Mouse (Mus musculus) frontal cortex, postnatal 25 days (tissue): ENCODE data around the gene Fbxl5.
A peak's percentile ranks its signal among the peaks of the same experiment; 100 is the strongest.

Source experiments
- DNase-seq, 2 experiments: peaks; one replicate each; pipeline ENCODE4 v3.0.0; 2022; ENCODE audit warnings: low spot score in 2 of 2

Gene Fbxl5

DNA sequence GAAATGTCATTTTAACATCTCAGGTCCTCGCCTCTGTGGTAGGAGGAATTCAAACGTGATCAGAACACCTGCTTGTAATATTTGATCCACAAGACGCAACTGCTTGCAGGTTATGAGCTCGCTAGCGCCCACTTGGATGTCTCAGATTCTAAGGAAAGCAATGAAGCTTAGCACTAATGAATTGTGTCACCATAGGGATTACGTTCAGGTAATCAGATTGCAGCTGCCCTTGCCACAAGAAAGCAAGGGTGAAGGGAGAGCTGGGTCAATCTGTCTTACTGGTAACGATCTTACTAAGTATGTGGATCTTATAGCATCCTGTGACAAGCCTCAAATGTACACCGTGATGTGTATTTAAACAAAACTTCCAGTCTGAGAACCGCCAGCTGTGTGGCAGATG lies 5.9 kb upstream of the Fbxl5 start:
- no peak for DNase-seq

DNA sequence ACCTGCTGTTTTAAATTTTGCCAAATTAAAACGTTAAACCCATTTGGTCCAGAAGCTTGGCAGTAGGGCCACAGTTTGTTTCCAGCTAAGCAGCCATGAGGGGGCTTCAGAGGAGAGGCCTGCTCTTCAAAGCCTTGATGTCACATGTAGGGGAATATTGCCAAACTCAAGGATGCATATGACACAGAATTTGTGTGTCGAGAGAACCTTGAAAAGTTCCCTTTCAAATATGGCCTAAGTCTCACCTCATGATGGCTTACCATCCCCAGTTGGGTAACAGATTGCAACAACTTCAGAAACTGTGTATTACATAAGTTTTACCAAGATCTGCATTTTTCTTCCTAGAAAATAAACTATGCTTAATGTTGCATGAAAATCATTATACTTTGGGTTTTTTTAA lies 5.4 kb upstream of the Fbxl5 start:
- DNase-seq, result no peak

DNA sequence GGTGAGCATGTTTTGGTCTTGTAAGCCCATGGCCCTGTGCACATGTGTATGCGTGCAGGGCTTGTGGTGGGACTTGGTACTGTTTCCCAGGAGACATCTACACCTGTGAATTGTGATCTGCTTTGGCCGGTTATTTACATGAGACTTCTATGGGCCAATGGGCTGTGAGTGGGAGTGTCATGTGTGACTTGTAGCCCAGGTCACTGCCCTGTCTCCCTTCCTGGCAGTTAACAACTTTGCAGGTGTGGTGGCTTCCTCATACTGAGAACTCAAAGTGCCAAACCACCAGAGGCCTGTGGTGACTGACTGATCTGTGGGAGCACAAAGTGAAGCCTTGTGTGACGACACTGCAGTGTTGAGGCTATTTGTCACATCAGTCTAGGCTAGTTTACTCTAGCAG lies 3.1 kb upstream of the Fbxl5 start:
- no peak for DNase-seq

DNA sequence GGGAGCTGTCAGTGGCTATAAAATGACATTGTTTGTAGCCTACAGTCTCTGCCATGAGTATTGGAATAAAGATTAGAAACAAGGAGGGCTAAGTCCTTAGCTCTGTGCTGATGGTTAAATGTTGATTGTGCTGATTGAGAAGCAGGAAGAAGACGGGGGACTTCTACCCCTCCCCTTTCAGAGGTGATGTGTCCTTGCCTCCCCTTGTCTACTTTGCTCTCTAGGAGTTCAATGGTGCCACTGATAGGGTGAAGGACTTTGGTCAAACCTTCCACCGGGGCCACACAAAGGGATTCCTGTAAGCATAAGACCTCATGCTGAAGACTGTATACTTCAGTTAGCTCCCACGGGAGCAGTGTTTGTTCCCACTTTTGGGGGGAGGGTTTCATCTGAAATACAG lies 1.4 kb upstream of the Fbxl5 start:
- DNase-seq, result no peak

DNA sequence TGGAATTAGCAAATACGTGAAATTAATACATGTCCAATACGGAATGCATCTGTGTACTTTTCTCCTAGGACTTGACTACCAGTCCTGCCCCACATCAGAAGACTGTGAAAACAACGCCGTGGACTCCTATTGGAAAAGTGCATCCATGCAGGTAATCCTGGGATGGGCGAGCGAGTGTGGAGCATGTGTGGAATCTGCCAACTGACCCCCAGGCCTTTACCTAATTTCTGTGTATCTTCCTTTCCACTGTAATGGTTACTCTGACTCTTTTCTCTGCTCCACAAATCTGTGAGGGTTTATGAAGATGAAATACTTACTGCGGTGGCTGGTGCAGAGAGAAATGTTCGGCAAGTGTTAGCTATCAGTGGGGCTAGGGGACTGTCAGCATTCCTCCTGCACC lies 761 bp upstream of the Fbxl5 start:
- DNase-seq, result no peak

DNA sequence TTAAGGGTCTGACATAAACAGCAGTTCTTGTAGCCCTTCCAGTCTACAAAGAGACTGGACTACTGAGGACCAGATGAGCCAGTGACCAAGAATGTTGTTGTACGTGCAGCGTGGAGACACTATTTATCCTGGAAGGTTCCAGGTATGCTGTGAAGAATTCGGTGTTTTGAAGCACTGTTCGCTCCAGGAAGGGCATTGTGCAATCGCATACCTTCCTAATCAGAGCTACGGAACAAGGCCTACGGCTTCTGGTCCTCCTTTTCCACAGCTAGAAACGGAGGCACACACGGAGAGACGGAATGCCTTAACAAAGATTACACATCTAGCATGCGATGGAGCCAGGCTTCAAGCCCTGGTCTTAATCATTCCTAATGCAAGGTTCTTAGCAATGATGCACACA lies 653 bp downstream of the Fbxl5 start:
- no peak for DNase-seq

DNA sequence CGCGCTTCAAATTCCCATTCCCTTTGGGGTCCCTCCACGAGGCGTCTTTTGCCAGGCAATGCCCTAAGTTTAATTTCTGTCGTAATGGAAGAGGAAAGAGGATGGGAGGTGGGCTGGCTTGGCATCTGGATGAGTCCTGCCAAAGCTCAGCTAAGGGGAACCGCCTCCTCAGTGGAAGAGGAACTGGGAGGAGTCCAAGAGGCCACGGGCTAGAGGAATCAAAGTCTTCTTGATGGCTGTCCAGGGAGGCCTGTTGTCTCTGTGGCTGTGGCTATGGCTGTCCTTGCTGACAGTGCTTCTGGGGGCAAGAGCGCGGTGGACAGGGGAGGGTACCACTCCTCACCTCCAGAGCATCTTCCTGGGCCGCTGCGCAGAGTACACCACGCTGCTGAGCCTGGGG lies 2.7 kb downstream of the Fbxl5 start, which contains the start of gene Bst1:
Gene Bst1 (plus strand): TSS at position 191 of the 400 bp plus-strand sequence.
- DNase-seq, result no peak

DNA sequence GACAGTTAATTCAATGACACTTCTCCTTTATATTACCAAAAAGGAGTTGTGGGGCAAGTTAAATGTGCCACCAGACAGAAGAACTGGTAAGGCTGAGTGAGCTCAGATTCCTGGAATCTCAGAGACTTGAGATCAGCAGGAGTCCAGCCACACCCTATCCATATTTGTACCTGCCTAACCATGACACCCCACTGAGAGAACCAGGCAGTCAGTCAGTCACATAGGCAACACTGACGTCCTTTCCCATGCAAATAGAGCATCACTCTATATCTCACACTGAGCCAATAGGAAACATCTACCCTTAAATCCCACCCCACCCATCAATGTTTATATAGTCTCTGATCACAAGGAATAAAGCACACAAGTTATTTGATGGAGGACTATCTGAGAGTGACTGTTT lies 5.7 kb downstream of the Fbxl5 start:
- no peak for DNase-seq

DNA sequence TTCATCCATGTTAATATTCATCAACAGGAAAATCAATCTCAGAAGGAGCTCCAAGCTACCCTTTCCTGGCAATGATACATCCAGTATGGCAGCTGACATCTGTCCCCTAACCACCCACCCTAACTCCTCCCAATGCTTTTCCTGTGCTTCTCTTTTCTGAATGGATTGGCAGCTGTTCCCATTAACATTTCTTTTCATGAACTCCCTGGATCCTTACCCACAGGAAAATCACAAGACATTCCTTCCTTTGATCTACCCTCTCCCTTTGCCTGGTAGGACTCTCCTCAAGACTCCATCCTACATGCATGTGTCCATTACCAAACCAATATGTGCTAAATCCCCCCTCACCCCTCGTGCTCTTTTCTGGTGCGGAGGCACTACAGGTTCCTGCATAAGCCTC lies 6.9 kb downstream of the Fbxl5 start:
- no peak for DNase-seq

DNA sequence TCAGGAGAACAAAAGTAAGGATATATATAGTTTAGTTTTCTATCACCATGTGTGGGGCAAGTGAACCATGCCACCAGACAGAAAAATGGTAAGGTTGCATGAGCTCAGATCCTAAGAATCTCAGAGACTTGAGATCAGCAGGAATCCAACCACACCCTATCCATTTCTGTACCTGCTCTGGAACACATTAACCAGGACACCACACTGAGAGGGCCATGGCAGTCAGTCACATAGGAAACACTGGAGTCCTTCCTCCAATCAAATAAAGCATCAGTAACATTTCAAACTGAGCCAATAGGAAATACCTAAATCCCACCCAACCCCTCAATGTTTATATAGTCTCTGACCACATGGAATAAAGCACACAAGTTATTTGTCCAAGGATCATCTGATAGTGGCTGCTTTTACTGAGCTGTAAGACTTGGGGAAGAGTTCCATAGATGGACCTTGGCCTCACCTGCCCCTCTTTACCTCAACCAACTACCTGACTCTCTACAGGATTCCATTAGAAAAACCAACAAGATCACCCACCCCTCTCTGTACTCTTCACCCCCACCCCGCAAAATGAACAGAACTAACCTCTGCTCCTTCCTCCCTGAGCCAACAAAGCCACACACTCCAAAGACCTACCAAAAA lies 10.9 kb downstream of the Fbxl5 start:
- DNase-seq, result no peak

DNA sequence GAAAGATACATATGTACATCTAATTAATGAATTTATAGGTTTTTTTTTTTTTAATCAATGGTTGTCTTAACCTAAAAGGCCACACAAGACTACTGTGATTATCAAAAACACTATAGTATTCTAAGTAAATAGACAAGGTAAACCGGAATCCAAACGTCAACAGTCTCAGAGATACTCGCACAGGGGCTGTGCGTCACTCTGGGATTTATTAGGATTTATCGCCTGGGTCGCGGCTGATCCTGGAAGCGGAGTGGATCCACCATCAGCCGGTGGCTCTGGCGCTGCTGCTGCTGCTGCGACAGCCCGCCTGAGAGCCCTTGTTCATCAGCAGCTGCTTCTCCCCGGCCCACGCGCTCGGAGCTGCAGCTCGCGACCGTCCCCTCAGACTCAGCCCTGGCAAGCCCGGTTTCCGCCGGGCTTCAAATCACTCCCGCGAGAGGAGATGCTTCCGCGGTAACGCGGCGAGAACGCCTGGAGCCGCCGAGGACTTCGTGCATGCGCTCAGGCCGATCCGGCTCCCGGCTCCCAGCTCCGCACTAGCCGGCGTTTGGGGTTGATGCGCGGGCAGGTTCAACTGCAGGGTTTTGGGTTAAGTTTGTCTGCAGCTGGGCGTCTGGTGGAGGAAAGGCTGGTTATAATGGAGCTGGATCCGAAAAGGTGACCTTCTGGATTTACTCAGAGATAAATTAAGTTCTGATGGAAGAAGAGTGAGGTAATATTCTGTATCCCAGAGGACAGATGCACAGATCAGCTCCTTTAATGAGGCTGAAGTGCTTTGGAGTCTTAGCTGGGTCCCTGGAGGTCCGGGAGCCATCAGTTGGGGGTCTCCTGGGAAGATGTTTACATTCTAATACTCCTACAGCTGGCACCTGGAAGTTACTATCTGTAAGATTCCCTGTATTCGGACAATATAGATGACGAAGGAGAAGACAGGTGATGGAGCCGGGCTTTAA lies 13.4 kb downstream of the Fbxl5 start:
- DNase-seq, result peak; percentile 59 to 76

DNA sequence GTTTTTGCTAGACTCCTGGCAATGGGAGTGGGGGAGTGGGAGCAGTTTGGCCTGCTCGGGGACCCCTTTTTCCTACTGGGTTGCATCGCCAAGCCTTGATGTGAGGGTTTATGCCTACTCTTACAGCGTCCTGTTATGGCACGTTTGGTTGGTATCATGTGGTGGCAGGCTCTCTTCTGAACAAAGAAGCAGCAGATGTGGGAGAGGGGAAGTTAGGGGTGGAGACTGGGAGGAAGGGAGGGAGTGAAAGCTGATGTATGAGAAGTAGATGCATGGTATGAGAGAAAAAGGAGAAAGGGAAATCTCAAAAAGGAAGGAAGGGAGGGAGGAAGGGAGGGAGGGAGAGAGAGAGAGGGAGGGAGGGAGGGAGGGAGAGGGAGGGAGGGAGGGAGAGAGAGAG lies 14.5 kb downstream of the Fbxl5 start:
- DNase-seq, result no peak

DNA sequence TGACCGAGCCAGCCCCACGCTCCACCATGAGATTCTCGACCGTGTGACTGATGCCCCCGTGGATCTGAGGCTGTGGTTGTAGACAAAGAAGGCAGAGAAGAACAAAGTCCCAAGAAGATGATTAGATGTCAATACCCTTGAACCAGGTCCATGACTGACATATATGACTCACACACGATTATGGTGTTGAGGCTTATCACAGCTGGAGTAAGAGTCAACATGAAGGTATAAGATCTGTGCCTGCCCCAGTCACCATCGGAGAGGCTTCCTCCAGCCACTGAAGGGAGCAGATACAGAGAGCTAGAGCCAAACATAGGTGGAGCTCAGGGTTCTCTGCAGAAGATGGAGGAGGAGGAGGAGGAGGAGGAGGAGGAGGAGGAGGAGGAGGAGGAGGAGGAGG lies 15.1 kb downstream of the Fbxl5 start:
- DNase-seq, result no peak

DNA sequence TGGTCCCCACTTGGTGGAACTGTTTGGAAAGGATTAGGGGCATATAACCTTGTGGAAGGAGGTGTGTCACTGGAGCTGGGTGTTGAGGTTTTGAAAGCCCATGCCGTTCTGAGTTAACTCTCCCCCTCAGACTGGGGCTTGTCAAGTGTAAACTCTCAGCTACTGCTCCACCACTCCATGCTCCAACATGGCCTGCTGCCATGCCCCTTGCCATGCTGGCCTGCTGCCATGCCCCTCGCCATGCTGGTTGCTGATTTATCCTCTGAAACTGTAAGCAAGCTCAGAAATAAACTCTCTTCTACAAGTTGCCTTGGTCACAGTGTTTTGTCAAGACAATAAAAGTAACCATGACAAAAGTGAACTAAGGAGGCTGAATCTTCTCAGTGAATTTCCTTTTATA lies 16.0 kb downstream of the Fbxl5 start:
- DNase-seq, result no peak

DNA sequence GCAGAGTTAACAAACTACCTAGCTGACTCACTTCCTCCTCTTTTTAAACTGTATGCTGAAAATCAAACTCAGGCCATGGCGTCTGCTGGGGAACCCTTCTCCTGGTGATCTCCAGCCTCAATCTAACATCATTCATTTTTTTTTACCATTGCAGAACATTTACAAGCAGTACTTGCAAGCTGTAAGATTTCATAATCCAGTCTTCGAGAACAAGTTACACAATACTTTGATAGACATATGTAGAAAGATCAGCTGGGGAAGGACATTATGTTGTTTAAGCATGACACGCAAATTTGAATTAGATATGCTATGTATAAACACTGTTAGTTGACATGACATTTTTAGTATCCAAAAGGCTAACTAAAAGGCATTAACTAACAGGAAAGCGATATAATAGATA lies 19.6 kb downstream of the Fbxl5 start:
- DNase-seq, result no peak

DNA sequence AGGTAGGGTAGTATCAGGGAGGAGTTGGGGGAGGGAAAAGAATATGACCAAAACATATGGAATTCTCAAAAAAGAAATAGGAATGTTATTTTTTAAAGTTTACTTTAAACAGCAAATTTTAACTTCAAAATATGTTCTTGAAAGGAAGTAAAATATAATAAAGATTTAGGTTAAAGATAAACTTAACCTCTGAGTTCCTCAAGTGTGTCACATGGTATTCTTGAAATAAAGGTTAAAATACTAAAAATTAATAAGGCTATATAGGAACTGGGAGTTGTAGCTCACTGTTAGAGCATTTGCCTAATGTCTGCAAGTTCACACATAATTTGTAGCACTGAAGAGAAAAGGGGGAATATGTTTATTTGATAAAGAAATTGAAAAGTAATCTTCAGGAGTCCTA lies 20.2 kb downstream of the Fbxl5 start:
- no peak for DNase-seq

DNA sequence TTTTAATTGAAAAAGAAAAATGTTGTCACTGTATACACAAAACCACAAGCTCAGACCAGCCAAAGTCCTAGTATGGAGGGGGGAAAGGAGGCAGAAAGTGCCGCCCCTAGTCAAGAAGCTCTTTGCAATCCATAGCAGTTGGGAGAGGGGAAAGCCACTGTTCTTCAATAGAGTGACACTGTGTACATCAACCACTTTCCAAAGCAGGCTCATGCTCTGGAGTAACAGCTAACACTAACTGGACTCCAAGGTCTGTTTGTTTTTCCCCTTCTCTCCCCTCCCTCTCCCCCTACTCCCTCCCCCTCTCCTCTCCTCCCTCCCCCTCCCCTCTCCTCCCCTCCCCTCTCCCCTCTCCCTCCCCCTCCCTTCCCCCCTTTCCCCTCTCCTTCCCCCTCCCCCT lies 20.7 kb downstream of the Fbxl5 start:
- DNase-seq, result no peak

DNA sequence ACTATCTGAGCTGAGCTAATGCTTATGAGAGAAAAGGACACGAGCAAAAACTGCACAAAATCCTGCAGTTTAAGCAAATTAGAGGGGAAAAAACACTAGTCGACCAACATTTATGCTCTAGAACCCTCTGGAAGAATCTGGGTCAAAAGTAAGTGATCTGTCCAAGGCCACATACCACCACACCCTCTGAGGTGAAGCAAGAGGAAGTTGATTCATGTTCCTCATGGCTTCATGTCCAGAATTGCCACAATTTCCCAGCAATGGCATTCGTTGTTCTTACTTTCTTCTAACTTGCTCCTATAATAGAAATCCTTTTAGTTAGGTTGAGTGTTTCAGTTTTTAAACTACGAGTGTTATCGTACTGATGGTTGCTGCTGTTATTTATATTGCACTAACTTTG lies 21.9 kb downstream of the Fbxl5 start:
- DNase-seq, result no peak

DNA sequence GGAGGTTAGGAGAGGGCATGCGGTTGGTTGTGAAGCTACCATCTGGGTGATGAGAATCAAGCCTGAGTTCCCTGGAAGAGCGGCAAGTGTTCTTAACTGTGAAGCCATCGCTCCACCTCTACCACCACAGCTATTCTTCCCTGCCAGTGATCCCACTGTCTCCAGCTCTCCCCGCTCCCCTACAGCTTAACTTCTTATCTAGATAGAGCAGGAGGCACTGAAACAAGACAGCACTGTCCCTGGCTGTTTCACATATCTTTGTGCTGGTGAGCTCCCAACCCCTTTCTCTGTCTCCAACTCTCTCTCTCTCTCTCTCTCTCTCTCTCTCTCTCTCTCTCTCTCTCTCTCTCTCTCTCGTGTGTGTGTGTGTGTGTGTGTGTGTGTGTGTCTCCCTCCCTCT lies 29.1 kb downstream of the Fbxl5 start:
- no peak for DNase-seq

DNA sequence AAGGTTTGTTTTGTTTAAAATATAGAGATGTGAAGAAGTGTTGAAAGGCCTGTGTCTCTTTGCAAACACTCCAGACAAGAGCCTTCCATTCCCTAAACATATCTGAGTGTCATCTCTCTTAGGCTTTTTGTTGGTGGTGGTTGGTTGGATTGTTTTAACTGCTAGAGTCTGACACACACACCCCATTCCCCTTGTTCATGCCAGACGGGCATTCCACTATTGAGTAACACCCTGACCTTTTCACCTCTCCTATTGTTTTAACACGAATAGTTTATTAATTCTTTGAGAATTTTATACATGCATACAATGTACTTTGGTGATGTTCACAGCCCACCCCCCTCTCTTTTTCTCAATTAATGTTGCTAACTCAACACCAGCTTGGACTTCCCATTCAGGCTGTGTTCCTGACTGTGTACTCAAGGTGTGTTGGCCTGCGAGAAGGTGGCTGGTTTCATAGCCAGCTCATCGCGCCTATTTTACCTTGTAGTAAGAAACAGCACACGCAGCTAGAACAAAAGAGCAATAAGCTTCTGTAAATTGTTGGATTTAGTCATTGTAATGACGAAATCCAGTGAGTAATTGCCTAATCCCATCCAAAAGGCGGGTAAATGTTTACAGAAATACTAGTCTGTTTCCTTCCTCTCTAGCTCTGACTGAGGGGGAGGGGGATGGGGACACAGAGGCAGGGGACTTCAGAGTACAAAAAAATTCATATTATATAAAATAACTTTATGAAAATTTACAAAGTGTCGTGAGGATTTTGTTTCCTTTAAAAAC lies 33.3 kb downstream of the Fbxl5 start:
- DNase-seq, result no peak

DNA sequence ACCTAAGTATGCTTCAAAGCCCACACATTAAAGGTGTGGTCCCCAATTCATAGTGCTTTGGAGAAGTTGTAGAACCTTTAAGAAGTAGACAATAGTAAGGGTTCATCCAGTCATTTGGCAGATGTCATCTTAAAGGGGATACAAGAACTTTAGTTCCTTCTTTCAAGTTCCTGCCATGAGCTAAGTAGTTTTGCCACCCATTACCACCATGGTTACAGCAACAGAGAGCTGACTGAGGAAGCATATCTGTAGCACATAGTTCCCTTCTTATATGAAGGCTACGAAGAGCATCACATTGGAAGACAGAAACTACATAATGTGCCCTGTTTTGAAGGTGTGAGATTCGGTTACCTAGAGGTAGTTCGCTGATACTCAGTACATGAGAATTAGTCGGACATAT lies 34.8 kb downstream of the Fbxl5 start:
- no peak for DNase-seq

DNA sequence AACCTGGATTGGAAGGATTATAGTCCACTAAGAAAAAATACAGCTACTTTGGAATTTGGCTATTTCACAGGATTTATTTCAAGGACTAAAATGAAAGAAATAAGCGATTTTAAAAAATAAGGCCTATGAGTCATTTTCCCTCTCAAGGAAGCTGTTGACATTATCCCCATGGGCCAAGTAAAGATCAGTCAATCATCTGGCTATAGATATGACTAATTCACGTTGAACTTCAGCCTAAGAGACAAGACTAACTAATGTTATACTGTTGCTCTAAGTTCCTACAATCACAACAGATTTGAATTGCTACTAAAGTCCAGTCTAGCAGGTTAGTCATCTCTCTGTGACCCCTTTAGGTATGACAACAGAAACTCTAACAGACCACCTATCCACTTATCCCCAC lies 37.4 kb downstream of the Fbxl5 start:
- DNase-seq, result no peak
